Mouse (Mus musculus) c-Kit-negative CD71-positive TER-119-positive erythroid progenitor cells, embryonic 14.5 days (primary cell): ENCODE results near the gene Tnfsf12.
"Not testable (repeated sequence)": the region's sequence is repeated elsewhere in the genome, so short reads cannot be mapped to it uniquely, and the experiment has no call there.

ENCODE experiments used
- DNase-seq: peaks from one replicate; pipeline ENCODE4 v3.0.0-alpha.2; 2013; ENCODE audit warnings: low read depth, low spot score

Gene Tnfsf12

DNA sequence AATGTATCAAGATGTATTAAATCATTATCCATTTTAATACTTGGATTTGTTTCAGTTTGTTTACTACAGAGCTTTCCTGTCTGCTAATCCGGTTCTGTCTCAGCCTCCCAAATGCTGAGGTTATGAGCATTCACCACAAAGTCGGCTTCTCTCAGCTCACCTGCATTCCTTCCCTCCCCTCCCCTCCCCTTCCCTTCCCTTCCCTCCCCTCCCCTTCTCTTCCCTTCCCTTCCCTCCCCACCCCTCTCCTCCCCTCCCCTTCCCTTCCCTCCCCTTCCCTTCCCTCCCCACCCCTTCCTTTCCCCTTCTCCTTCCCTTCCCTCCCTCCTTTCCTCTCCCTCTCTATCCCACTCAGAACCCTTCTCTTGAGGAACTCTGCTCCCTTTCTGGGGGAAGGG is 9.0 kb upstream of the Tnfsf12 start:
- no peak for DNase-seq

- no peak for DNase-seq
Observed at GRCm38 (mm10) chr11:69703814-69704612, 8.4 kb upstream of the Tnfsf12 start.

GRCm38 (mm10) chr11:69703381-69703780 is 7.7 kb upstream of the Tnfsf12 start:
- DNase-seq: not testable (repeated sequence)

GRCm38 (mm10) chr11:69702886-69703285 is 7.2 kb upstream of the Tnfsf12 start:
- DNase-seq: not testable (repeated sequence)

- no peak for DNase-seq
Observed at GRCm38 (mm10) chr11:69699595-69699994, 3.9 kb upstream of the Tnfsf12 start.

DNA sequence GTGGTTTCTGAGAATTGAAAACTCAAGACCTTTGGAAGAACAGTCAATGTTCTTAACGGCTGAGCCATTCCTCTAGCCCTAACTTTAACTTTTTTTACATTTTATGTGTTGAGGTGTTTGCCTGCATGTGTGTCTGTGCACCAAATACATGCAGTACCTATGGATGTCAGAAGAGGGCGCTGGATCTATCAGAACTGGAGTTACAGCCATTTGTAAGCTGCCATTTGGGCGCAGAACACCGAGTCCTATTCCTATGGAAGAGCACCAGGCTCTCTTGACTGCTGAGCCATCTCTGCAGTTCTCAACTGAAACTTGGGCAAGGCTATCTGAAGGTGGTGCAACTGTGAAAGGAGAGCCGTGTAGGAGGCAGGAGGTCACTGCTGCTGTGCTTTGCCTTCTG is 2.9 kb upstream of the Tnfsf12 start:
- no peak for DNase-seq

DNA sequence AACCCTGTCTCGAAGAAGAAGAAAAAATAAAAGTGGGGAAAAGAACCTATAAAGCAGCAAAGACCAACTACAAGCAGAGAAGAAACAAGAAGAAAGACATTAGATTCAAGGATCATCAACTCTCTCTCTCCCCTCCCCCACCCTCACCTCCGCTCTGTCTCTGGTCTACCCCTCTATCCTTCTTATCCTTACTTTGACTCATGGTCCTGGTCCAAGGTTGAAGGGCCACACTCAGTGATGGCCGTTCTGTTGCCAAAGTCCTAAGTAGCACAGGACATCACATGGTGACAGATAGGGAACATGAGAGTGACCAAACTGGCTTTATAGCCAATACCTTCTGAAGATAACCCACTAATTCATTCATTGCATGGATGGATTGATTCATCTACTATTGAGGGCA is 1.7 kb upstream of the Tnfsf12 start:
- DNase-seq: no peak

- DNase-seq: no peak
Observed at GRCm38 (mm10) chr11:69695046-69695360, 646 bp downstream of the Tnfsf12 start.

GRCm38 (mm10) chr11:69693421-69693965 is 2.2 kb downstream of the Tnfsf12 start:
- no peak for DNase-seq

GRCm38 (mm10) chr11:69692863-69693262 is 2.8 kb downstream of the Tnfsf12 start:
- DNase-seq: no peak

- no peak for DNase-seq
Observed at GRCm38 (mm10) chr11:69692196-69692811, 3.3 kb downstream of the Tnfsf12 start.

GRCm38 (mm10) chr11:69689891-69690290 is 5.8 kb downstream of the Tnfsf12 start:
- no peak for DNase-seq

GRCm38 (mm10) chr11:69687061-69687460 is 8.6 kb downstream of the Tnfsf12 start:
- DNase-seq: no peak

DNA sequence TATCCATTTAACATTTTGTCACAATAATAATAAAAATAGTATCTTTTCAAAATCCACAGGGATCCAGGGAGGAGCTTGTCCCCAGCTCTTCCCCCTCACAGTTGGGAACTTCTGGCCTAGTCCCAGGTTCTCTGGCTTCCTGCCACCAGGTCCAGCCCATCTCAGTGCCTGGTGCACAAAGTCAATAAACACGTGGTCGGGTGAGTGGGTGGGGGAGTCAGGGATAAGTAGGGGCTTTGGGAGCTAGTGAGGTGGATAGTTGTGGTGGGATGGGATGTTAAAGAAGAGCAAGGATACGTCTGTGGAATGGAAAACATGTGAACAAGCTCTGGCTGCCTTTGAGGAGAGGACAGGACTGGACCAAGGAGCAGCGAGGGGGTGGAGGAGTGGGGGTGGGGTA is 9.3 kb downstream of the Tnfsf12 start:
- no peak for DNase-seq

DNA sequence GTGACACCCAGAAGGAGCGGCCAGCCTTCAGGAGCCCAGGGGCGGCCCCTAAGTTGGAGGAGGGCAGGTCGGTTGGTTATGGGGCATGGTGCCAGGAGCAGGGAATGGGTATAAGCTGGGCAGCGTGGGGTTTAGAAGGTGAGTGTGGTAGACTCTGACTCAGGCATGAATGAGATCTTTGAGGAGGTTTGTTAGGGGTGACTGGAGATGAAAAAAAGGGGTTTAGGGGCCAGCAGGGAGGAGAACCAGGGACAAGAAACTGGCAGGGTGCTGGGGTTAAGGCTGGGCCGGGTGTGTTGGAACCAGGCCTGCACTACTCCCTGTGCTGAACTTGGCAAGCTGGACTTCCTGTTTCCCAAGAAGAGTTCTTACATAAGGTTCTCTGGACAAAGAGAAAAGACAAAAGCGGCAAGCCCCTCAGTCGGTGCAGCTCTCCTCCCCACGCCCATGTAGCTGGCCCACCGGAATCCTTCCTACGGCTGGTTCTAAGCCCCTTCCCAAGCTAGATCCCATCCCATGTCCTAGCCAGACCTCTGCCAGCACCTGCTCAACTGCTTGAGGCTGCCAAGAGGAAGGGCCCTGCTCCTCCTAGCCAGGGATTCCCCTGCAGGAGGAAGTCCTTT is 10.0 kb downstream of the Tnfsf12 start, which contains the start of gene Tnfsf13:
Gene Tnfsf13, minus strand, starts transcription at position 259 of the 623 bp plus-strand sequence.
- no peak for DNase-seq

GRCm38 (mm10) chr11:69684936-69685335 is 10.7 kb downstream of the Tnfsf12 start:
- DNase-seq: no peak

DNA sequence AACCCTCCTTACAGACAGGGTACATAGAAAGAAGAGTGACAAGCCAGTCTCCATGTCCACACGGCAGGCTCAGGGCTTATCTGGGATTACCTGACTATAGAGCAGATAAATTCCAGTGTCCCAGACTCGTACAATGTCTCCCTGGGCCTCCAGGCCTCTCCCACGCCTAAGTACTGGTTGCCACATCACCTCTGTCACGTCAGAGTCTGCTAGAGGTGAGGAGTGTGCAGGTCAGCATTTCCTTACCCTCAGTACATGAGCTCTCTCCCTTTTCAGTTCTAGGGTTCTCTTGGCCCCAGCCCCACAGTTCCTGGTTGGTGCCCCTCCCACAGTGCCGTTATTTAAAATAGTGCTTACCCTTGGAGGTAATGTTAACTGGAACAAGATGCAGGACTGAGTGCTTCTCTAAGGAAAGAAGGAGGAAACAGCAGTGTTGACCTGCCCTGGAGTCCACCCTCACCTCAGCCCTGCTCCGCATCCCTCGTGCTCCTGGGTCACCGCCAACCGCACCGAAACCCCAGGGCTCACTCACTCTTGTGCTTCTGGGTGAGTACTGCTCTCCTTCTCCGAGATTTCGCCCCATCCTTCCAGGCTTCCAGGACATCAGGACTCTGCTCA is 11.4 kb downstream of the Tnfsf12 start:
- DNase-seq: no peak

DNA sequence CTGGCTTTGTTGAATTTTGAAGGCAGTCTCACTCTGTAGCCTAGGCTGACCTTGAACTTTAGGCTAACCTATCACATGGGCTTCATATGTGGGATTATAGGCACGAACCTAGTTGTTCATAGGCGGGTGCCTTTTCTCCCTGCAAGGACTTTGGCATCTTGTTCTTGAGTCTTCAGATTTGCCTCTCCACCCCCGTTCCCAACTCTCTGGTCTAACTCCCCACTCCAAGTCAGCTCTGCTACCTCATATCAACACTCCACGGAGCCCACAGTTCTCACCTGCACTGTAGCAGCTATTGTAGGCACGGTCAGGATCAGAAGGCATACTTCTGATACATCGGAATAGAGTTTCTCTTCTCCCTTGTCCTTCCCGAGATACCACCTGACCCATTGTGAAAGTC is 12.1 kb downstream of the Tnfsf12 start:
- no peak for DNase-seq

GRCm38 (mm10) chr11:69682840-69683533 is 12.7 kb downstream of the Tnfsf12 start:
- DNase-seq: peak; percentile 79

- no peak for DNase-seq
Observed at GRCm38 (mm10) chr11:69682209-69682839, 13.3 kb downstream of the Tnfsf12 start.
